Mouse (Mus musculus): ENCODE results near the gene Prune1. TPM values are rescaled to one million over a fixed set of nuclear protein-coding genes. Genes with fewer than 3 reads are reported as not detected.
A peak's percentile ranks its signal among the peaks of the same experiment; 100 is the strongest.

Gene Prune1
- total and polyA plus RNA-seq, 2 experiments from 2014 or later, result 77.3 to 78.9 TPM

DNA sequence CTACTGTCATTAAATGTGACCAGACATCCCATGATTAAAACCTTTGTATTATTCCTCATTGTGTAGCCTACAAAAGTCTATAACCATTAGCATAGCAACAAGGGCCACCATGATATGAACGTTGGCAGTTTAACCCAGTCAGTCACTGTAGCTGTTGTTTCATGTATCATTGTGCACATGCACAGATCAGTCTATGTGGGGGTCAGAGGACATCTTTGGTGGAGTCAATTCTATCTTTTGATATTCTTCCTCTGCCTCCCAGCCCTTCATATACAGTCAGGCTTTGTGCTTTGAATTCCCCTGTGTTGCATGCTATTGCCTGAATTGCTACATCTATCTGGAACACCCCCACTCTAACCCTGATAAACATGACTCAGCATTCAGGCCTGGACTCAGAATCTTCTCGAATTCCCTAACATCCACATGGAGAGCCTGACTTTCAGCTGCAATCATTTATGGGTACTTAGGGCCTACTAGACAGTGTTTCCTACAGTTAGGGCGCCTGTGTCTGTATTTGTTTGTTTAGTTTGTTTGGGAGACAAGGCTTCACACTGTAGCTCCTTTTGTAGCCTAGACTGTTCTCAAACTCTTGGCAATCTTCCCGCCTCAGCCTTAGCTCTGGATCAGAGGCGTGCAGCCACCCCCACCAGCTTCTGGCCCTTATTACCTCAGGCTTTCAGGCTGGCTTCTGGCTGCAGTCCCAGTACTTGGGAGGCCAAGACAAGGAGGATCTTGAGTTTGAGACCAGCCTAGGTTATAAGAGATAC, 35.2 kb downstream of the Prune1 start:
- Histone ChIP-seq H3K9me3 (ENCODE audit: low read length) (no peaks in the 10 kb centered on the region), H3K4me3 (ENCODE audit: low read depth, low read length) (no peak overlapping the region), H3K4me1 (ENCODE audit: insufficient read depth, low read length) (no peaks in the 10 kb centered on the region), H3K9ac (replicated peaks; ENCODE audit: low read length, poor library complexity, severe bottlenecking) (no peak overlapping the region), H3K4me2 (ENCODE audit: low read depth, low read length, poor library complexity, severe bottlenecking) (no peak overlapping the region), H3K27ac (ENCODE audit: low read depth, low read length) (no peak overlapping the region), H3K36me3 (ENCODE audit: insufficient read depth, low read length) (peaks cover 4% of the 10 kb centered on the region; the same call in 1 of the 2 replicates), H3K27me3 (ENCODE audit: insufficient read depth, low read length) (no peaks in the 10 kb centered on the region)
- peak; percentile 44; the same call in 1 of the 2 replicates for ATAC-seq (ENCODE audit: low FRiP score)
- 76% methylated on average over 5 of the region's 5 CpGs for WGBS
- no peak for TF ChIP-seq CTCF (IDR thresholded peaks at IDR 0.05)
- DNase-seq (ENCODE audit: low spot score), result peak; percentile 69

DNA sequence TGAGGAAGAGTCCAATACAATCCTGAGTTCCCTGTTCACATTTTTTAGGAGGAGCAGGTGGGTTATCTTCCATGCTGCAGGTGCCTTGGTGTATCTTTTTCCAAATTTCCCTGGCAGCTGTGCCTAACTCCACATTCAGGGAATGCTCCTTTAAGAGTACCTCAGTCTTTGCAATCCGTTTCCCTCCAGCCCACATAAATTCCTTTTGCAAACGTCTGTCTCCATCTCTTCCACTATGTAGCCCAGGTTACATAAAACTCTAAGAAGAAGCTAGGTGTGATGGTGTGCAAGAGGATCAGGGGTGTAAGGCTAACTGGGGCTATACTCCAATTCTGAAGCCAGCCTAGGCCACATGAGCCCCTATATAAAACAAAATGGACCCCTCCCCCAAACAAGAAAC, 38.8 kb downstream of the Prune1 start:
- 84% methylated on average over 2 of the region's 2 CpGs for WGBS

DNA sequence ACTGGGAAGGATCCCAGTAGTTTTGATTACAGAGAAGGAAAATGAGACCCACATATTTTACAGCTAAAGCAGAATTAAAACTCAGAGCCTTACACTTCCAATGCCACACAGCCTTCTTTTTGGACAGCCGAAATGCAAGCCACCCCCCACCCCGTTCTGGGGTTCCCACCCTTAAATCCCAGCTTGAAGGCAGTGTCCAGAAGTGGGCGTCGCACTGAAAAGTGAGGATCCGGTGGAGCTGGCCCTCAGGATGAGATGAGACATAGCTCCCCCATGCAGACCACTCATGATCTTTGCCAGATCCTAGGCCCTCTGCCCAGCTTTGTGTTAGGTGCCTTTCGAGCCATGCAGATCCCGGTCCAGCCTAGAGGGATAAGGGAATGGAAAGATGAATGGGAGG, 40.4 kb downstream of the Prune1 start, which contains the start of gene Gm128:
TSS of gene Gm128 (minus strand) at position 101 of the 400 bp plus-strand sequence.
- no peaks in the 10 kb centered on the region for H3K9me3 ChIP-seq (ENCODE audit: low read length)
- no peak for TF ChIP-seq CTCF (IDR thresholded peaks at IDR 0.05)
- no peak within 1 kb of the TSS for H3K9ac ChIP-seq (replicated peaks; ENCODE audit: low read length, poor library complexity, severe bottlenecking)
- H3K27me3 ChIP-seq (ENCODE audit: insufficient read depth, low read length), result no peaks in the 10 kb centered on the region
- no peak within 1 kb of the TSS for H3K4me3 ChIP-seq (ENCODE audit: low read depth, low read length)
- no peak within 1 kb of the TSS for H3K4me2 ChIP-seq (ENCODE audit: low read depth, low read length, poor library complexity, severe bottlenecking)
- no peaks in the 10 kb centered on the region for H3K4me1 ChIP-seq (ENCODE audit: insufficient read depth, low read length)
- H3K27ac ChIP-seq (ENCODE audit: low read depth, low read length), result no peak within 1 kb of the TSS
- ATAC-seq (ENCODE audit: low FRiP score) (no peak), DNase-seq (ENCODE audit: low spot score) (no peak)
- WGBS, result 81% methylated on average over 7 of the region's 7 CpGs
- H3K36me3 ChIP-seq (ENCODE audit: insufficient read depth, low read length), result peaks cover 13% of the 10 kb centered on the region

More for the DNA sequence above, 38.8 kb downstream of the Prune1 start:
- Histone ChIP-seq H3K4me1 (ENCODE audit: insufficient read depth, low read length) (no peaks in the 10 kb centered on the region), H3K36me3 (ENCODE audit: insufficient read depth, low read length) (peaks cover 4% of the 10 kb centered on the region; the same call in 1 of the 2 replicates), H3K4me2 (ENCODE audit: low read depth, low read length, poor library complexity, severe bottlenecking) (no peak overlapping the region), H3K9ac (replicated peaks; ENCODE audit: low read length, poor library complexity, severe bottlenecking) (no peak overlapping the region), H3K4me3 (ENCODE audit: low read depth, low read length) (no peak overlapping the region), H3K27ac (ENCODE audit: low read depth, low read length) (no peak overlapping the region), H3K27me3 (ENCODE audit: insufficient read depth, low read length) (no peaks in the 10 kb centered on the region), H3K9me3 (ENCODE audit: low read length) (no peaks in the 10 kb centered on the region)
- ATAC-seq (ENCODE audit: low FRiP score), result no peak
- no peak for DNase-seq (ENCODE audit: low spot score)
- TF ChIP-seq CTCF (IDR thresholded peaks at IDR 0.05), result no peak

DNA sequence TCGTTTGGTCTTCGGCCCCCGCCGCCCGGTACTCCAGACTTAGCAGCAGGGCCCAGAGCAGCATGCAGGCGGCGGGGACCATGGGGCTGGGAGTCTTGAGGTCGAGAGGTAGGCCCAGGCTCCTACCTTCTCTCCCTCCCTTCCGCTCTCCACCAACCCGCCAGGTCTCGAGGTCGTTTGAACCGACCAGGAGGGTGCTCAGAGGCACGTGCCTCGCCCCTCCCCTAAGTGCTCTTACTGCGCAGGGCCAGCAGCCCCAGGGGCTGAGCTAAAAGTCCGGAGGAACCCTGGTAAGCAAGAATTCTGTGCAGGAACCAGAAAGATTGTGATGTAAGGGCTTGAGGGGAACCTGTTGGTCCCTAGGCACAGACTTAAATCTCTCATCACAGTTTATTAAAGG, 41.0 kb downstream of the Prune1 start:
- Histone ChIP-seq H3K4me3 (ENCODE audit: low read depth, low read length) (no peak overlapping the region), H3K9ac (replicated peaks; ENCODE audit: low read length, poor library complexity, severe bottlenecking) (no peak overlapping the region), H3K27me3 (ENCODE audit: insufficient read depth, low read length) (no peaks in the 10 kb centered on the region), H3K9me3 (ENCODE audit: low read length) (no peaks in the 10 kb centered on the region), H3K36me3 (ENCODE audit: insufficient read depth, low read length) (peaks cover 17% of the 10 kb centered on the region), H3K27ac (ENCODE audit: low read depth, low read length) (no peak overlapping the region), H3K4me1 (ENCODE audit: insufficient read depth, low read length) (no peaks in the 10 kb centered on the region), H3K4me2 (ENCODE audit: low read depth, low read length, poor library complexity, severe bottlenecking) (no peak overlapping the region)
- WGBS, result 37% methylated on average over 16 of the region's 17 CpGs
- DNase-seq (ENCODE audit: low spot score) (no peak), ATAC-seq (ENCODE audit: low FRiP score) (no peak)
- no peak for TF ChIP-seq CTCF (IDR thresholded peaks at IDR 0.05)

DNA sequence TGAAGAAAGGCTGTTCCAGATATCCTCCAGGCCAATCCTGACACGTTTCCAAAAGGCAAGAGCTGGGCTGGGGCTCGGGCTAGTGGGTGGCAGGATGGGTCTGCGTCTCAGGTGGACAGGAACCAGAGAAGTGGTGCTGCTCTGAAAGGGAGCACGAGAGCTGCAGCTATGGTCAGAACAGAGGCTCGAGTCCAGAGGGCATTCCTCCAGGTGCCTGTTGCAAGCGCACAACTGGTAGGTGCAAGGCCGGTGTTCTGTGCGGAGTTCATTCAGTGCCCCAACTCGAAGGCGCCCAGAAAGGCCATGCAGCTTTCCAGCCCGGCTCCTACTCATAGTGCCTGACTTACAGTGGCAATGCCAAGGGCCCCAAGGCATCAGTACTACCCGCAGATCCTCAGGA, 41.9 kb downstream of the Prune1 start:
- peaks cover 18% of the 10 kb centered on the region for H3K36me3 ChIP-seq (ENCODE audit: insufficient read depth, low read length)
- 90% methylated on average over 12 of the region's 12 CpGs for WGBS
- no peak for TF ChIP-seq CTCF (IDR thresholded peaks at IDR 0.05)
- H3K4me1 ChIP-seq (ENCODE audit: insufficient read depth, low read length), result no peaks in the 10 kb centered on the region
- no peak overlapping the region for H3K4me2 ChIP-seq (ENCODE audit: low read depth, low read length, poor library complexity, severe bottlenecking)
- ATAC-seq (ENCODE audit: low FRiP score), result no peak
- H3K27ac ChIP-seq (ENCODE audit: low read depth, low read length), result no peak overlapping the region
- no peak overlapping the region for H3K4me3 ChIP-seq (ENCODE audit: low read depth, low read length)
- no peaks in the 10 kb centered on the region for H3K9me3 ChIP-seq (ENCODE audit: low read length)
- H3K9ac ChIP-seq (replicated peaks; ENCODE audit: low read length, poor library complexity, severe bottlenecking), result no peak overlapping the region
- no peak for DNase-seq (ENCODE audit: low spot score)
- no peaks in the 10 kb centered on the region for H3K27me3 ChIP-seq (ENCODE audit: insufficient read depth, low read length)

DNA sequence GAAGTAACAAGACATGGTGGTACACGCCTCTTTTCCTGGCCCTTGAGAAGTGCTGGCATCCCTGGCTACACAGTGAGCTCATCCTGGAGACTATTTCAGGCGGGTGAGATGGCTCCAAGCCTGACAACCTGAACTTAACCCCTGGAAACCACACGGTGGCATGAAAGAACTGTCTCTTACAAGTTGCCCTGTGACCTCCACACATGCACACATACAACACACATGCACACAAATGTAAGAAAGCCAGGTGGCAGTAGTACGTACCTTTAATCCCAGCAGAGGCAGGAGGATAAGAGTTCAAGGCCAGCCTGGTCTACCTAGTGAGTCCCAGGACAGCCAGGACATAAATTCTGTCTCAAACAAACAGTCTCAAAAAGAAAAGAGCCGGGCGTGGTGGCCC, 42.9 kb downstream of the Prune1 start:
- peaks cover 21% of the 10 kb centered on the region for H3K36me3 ChIP-seq (ENCODE audit: insufficient read depth, low read length)
- no peaks in the 10 kb centered on the region for H3K9me3 ChIP-seq (ENCODE audit: low read length)
- no peaks in the 10 kb centered on the region for H3K4me1 ChIP-seq (ENCODE audit: insufficient read depth, low read length)
- no peak for DNase-seq (ENCODE audit: low spot score)
- no peak overlapping the region for H3K27ac ChIP-seq (ENCODE audit: low read depth, low read length)
- no peak overlapping the region for H3K9ac ChIP-seq (replicated peaks; ENCODE audit: low read length, poor library complexity, severe bottlenecking)
- no peak overlapping the region for H3K4me3 ChIP-seq (ENCODE audit: low read depth, low read length)
- no peaks in the 10 kb centered on the region for H3K27me3 ChIP-seq (ENCODE audit: insufficient read depth, low read length)
- WGBS, result 87% methylated on average over 6 of the region's 6 CpGs
- peak; percentile 14 for TF ChIP-seq CTCF (IDR thresholded peaks at IDR 0.05)
- no peak for ATAC-seq (ENCODE audit: low FRiP score)
- no peak overlapping the region for H3K4me2 ChIP-seq (ENCODE audit: low read depth, low read length, poor library complexity, severe bottlenecking)
